Mouse (Mus musculus) thymus, adult 2 months (tissue): ENCODE results near the gene Kcnq1. TPM values are rescaled to one million over a fixed set of nuclear protein-coding genes. Genes with fewer than 3 reads are reported as not detected.

ENCODE experiments used
- DNase-seq: peaks from one replicate; pipeline ENCODE4 v3.0.0; 2021
- H3K27ac ChIP-seq: fragments of 200-500 bp; 2 replicates; pipeline ENCODE4 v1.5.1; 2012; ENCODE audit warnings: low read length, control low read depth; ENCODE audit not compliant: control insufficient read depth, insufficient read depth
- H3K27me3 ChIP-seq: fragments of 200-500 bp; 2 replicates; pipeline ENCODE4 v1.6.1; 2012; ENCODE audit warnings: mild to moderate bottlenecking, low read length, moderate library complexity, mixed read lengths; ENCODE audit not compliant: control insufficient read depth, insufficient read depth
- H3K36me3 ChIP-seq: fragments of 200-500 bp; 2 replicates; pipeline ENCODE4 v1.6.1; 2012; ENCODE audit warnings: mild to moderate bottlenecking, low read length, moderate library complexity; ENCODE audit not compliant: control insufficient read depth, insufficient read depth
- H3K4me1 ChIP-seq: fragments of 200-500 bp; replicated peaks from 2 replicates; pipeline ENCODE4 v1.6.1; 2012; ENCODE audit warnings: low read length; ENCODE audit not compliant: control insufficient read depth, insufficient read depth
- H3K4me3 ChIP-seq: fragments of 200-500 bp; 2 replicates; pipeline ENCODE4 v1.5.1; 2012; ENCODE audit warnings: mild to moderate bottlenecking, low read length, control low read depth, moderate library complexity; ENCODE audit not compliant: control insufficient read depth, insufficient read depth
- CTCF ChIP-seq: fragments of 200-500 bp; IDR thresholded peaks from 2 replicates; pipeline ENCODE4 v1.5.1; 2012; ENCODE audit warnings: mild to moderate bottlenecking, control low read depth, low read length, moderate library complexity, borderline replicate concordance; ENCODE audit not compliant: control insufficient read depth, poor library complexity, insufficient read depth; ENCODE audit errors: extremely low read depth
- POLR2A ChIP-seq: fragments of 200-500 bp; IDR thresholded peaks from 2 replicates; pipeline ENCODE4 v1.6.1; 2012; ENCODE audit warnings: mild to moderate bottlenecking, low read length, control low read depth, moderate library complexity; ENCODE audit not compliant: control insufficient read depth, poor library complexity, insufficient read depth; ENCODE audit errors: extremely low read depth
- WGBS: fragments of 180-500 bp; shearing (Covaris S2); methylation state at CpG from one replicate; pipeline ENCODE4 v1.1.7; 2018; 5-methylcytosine and 5-hydroxymethylcytosine counted together
- polyA plus RNA-seq: library from polyadenylated mRNA; depleted of rRNA; stranded (reverse); fragments of >200 nt; gene quantifications from 2 replicates; pipeline ENCODE4 v1.2.3, GENCODE M21; 2012

Gene Kcnq1
- polyA plus RNA-seq, 1 experiment = 4.6 TPM

- peaks cover 10% of the 10 kb centered on the region for H3K4me1 ChIP-seq
- no peaks in the 10 kb centered on the region for H3K36me3 ChIP-seq
- H3K27ac ChIP-seq = no peak overlapping the region
- WGBS = 45% methylated on average over 100 of the region's 100 CpGs
- no peak for TF ChIP-seq CTCF
- no peak for TF ChIP-seq POLR2A
- DNase-seq = no peak
- H3K27me3 ChIP-seq = peaks cover 17% of the 10 kb centered on the region
- peak overlapping the region; percentile 1; the same call in 1 of the 2 replicates for H3K4me3 ChIP-seq
Observed at GRCm38 (mm10) chr7:143459332-143460211, 353.4 kb downstream of the Kcnq1 start.

GRCm38 (mm10) chr7:143460217-143460834, 354.2 kb downstream of the Kcnq1 start:
- H3K36me3 ChIP-seq = no peaks in the 10 kb centered on the region
- peak overlapping the region; percentile 39 for H3K4me3 ChIP-seq
- TF ChIP-seq CTCF (no peak), POLR2A (peak; percentile 1; the same call in 1 of the 2 replicates)
- no peak for DNase-seq
- WGBS = 48% methylated on average over 60 of the region's 60 CpGs
- H3K27ac ChIP-seq = no peak overlapping the region
- H3K27me3 ChIP-seq = peaks cover 19% of the 10 kb centered on the region
- H3K4me1 ChIP-seq = peaks cover 18% of the 10 kb centered on the region

GRCm38 (mm10) chr7:143460874-143461273, 354.7 kb downstream of the Kcnq1 start, which contains the start of gene Cdkn1c:
Gene Cdkn1c, minus strand, starts transcription at chr7:143461050.
- 53% methylated on average over 48 of the region's 48 CpGs for WGBS
- Histone ChIP-seq H3K27me3 (peaks cover 19% of the 10 kb centered on the region), H3K27ac (no peak within 1 kb of the TSS), H3K4me1 (peaks cover 18% of the 10 kb centered on the region), H3K36me3 (no peaks in the 10 kb centered on the region), H3K4me3 (peak within 1 kb of the TSS; percentile 40)
- DNase-seq = peak; percentile 81
- TF ChIP-seq CTCF = no peak
- no peak for TF ChIP-seq POLR2A

- peaks cover 19% of the 10 kb centered on the region for H3K27me3 ChIP-seq
- TF ChIP-seq POLR2A = no peak
- TF ChIP-seq CTCF = no peak
- H3K36me3 ChIP-seq = no peaks in the 10 kb centered on the region
- WGBS = 49% methylated on average over 24 of the region's 32 CpGs
- H3K27ac ChIP-seq = no peak overlapping the region
- peak overlapping the region; percentile 40 for H3K4me3 ChIP-seq
- peaks cover 18% of the 10 kb centered on the region for H3K4me1 ChIP-seq
- no peak for DNase-seq
Observed at GRCm38 (mm10) chr7:143461294-143461870, 355.2 kb downstream of the Kcnq1 start.

GRCm38 (mm10) chr7:143461920-143462319, 355.8 kb downstream of the Kcnq1 start:
- no peaks in the 10 kb centered on the region for H3K36me3 ChIP-seq
- H3K27ac ChIP-seq = no peak overlapping the region
- H3K27me3 ChIP-seq = peaks cover 19% of the 10 kb centered on the region
- no peak for DNase-seq
- H3K4me1 ChIP-seq = peaks cover 18% of the 10 kb centered on the region
- no peak overlapping the region for H3K4me3 ChIP-seq
- TF ChIP-seq POLR2A (no peak), CTCF (no peak)
- 57% methylated on average over 11 of the region's 11 CpGs for WGBS

- Histone ChIP-seq H3K4me1 (peaks cover 18% of the 10 kb centered on the region), H3K27me3 (peaks cover 19% of the 10 kb centered on the region), H3K4me3 (no peak overlapping the region), H3K27ac (no peak overlapping the region), H3K36me3 (no peaks in the 10 kb centered on the region)
- 84% methylated on average over 5 of the region's 5 CpGs for WGBS
- TF ChIP-seq CTCF (no peak), POLR2A (no peak)
- no peak for DNase-seq
Observed at GRCm38 (mm10) chr7:143462516-143462915, 356.4 kb downstream of the Kcnq1 start.
